Mouse (Mus musculus): ENCODE results near the gene Gm20604. TPM values are rescaled to one million over a fixed set of nuclear protein-coding genes. Genes with fewer than 3 reads are reported as not detected.

Gm20604 gene
- polyA plus RNA-seq, 1 experiment from 2014 or later, result 40.4 TPM

DNA sequence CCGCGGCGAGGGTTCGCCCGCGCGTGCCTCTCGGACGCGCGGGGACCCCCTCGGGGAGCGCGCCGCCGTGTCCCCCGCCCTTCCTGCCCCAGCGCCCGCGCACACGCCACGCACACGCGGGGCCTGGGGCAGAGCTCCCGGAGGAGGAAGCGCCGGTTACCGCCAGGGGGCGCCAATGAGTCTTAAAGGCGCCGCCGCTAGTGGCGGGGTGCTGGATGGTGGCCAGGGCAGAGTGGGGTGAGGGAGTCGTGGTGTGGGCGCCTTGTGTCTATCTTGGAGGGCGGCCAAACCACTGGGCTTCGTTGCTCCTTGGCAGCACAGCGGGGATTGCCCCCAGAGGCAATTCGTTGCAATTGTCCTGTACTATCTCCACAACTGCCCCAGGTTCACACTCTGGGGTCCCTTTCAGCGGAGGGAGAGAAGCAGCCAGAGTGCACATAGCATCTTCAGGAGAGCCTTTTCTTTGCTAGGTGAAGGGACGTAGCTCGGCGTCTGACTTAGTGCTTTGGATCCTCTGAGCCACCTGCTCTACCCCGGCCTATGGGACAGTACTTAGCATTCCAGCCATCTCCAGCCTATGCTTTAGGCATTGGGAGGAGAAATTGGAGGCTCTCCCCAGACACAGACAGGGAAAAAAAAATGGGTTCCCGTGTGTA is 53.1 kb downstream of the Gm20604 start:
- WGBS, result 2% methylated on average over 45 of the region's 45 CpGs
- no peaks in the 10 kb centered on the region for H3K9me3 ChIP-seq (replicated peaks; ENCODE audit: control insufficient read depth, low read length)
- H3K4me3 ChIP-seq (ENCODE audit: low read depth, low read length), result peak overlapping the region; percentile 70

DNA sequence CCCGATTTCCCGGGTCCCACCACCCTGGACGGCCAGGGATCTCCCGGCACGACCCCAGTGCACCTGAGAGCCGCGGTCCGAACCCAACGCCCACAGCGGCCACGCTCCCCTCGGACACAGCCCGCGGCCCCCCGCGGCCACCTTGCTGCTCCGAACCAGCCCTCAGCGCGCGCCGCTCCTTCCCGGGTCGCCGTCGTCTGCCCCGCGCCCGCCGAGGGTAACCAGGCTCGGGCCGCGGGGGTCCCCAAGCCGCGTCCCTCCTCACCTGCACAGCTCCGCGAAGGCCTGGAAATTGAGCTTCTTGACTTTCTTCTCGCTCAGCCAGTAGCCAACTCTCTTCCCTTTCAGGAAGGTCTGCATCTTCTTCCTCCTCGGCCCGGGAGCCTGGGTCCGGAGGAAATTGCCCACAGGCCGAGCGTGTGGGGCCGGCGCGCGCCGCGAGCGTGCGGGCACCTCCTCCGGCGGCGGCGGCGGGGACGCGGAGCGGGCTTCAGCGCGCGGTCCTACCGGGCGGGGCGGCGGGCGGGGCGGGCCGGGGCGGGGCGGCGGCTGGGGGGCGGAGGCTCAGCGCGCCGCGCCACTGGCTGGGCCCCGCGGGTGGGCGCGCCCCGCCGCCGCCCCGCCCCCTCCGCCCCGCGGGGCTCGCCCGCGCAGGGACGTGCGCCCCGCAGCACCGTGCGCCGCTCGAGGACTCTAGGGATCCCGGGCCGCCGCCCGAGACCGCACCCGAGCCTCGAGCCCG is 53.8 kb downstream of the Gm20604 start, which contains the start of gene Itpk1:
Itpk1 (minus strand) TSS at position 474 of the 742 bp plus-strand sequence.
- Histone ChIP-seq H3K4me1 (ENCODE audit: control insufficient read depth, insufficient read depth, low read length) (peaks cover 33% of the 10 kb centered on the region), H3K36me3 (ENCODE audit: control insufficient read depth, insufficient read depth, low read length) (no peaks in the 10 kb centered on the region), H3K27me3 (replicated peaks; ENCODE audit: control insufficient read depth, insufficient read depth, low read length) (no peaks in the 10 kb centered on the region), H3K27ac (ENCODE audit: low read depth, low read length) (peak within 1 kb of the TSS; percentile 80), H3K4me3 (ENCODE audit: low read depth, low read length) (peak within 1 kb of the TSS; percentile 70), H3K4me2 (ENCODE audit: low read length) (peak within 1 kb of the TSS; percentile 79), H3K9ac (ENCODE audit: low read length) (peak within 1 kb of the TSS; percentile 79), H3K9me3 (replicated peaks; ENCODE audit: control insufficient read depth, low read length) (no peaks in the 10 kb centered on the region)
- DNase-seq (ENCODE audit: low spot score) (peak; percentile 77), ATAC-seq (peak; percentile 91)
- under 1% methylated on average over 79 of the region's 105 CpGs for WGBS

More for the DNA sequence above, 53.1 kb downstream of the Gm20604 start:
- DNase-seq (ENCODE audit: low spot score) (peak; percentile 90), ATAC-seq (peak; percentile 72)
- H3K36me3 ChIP-seq (ENCODE audit: control insufficient read depth, insufficient read depth, low read length), result no peaks in the 10 kb centered on the region
- no peaks in the 10 kb centered on the region for H3K27me3 ChIP-seq (replicated peaks; ENCODE audit: control insufficient read depth, insufficient read depth, low read length)
- peak overlapping the region; percentile 79 for H3K9ac ChIP-seq (ENCODE audit: low read length)
- peaks cover 26% of the 10 kb centered on the region for H3K4me1 ChIP-seq (ENCODE audit: control insufficient read depth, insufficient read depth, low read length)
- H3K4me2 ChIP-seq (ENCODE audit: low read length), result peak overlapping the region; percentile 79
- H3K27ac ChIP-seq (ENCODE audit: low read depth, low read length), result peak overlapping the region; percentile 80

DNA sequence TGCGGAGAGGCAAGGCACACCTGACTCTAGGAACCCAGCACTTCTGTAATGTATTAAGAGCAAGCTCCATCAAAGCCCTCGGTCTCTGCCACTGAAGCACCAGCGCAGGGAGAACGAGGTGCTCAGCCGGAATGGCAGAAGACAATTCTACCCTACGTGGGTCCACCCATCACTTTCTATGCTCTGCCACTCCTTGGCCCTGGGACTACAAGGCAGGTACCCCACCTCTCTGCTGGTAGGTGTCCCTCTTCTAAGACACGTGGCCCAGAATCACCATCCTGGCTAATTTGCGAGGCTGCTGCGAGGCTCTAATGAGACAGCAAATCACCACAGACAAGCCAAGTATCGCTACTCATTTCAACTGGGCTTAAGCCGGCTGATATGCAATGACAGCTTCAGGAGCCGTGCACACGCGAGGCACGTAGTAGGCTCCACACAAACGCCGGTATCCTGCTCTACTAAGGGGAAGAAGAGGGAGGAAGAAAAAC is 54.5 kb downstream of the Gm20604 start:
- no peaks in the 10 kb centered on the region for H3K27me3 ChIP-seq (replicated peaks; ENCODE audit: control insufficient read depth, insufficient read depth, low read length)
- peaks cover 39% of the 10 kb centered on the region for H3K4me1 ChIP-seq (ENCODE audit: control insufficient read depth, insufficient read depth, low read length)
- 4% methylated on average over 17 of the region's 17 CpGs for WGBS
- H3K4me3 ChIP-seq (ENCODE audit: low read depth, low read length), result peak overlapping the region; percentile 70
- H3K9me3 ChIP-seq (replicated peaks; ENCODE audit: control insufficient read depth, low read length), result no peaks in the 10 kb centered on the region
- DNase-seq (ENCODE audit: low spot score), result peak; percentile 49
- no peaks in the 10 kb centered on the region for H3K36me3 ChIP-seq (ENCODE audit: control insufficient read depth, insufficient read depth, low read length)
- ATAC-seq, result peak; percentile 13
- peak overlapping the region; percentile 80 for H3K27ac ChIP-seq (ENCODE audit: low read depth, low read length)
- peak overlapping the region; percentile 79 for H3K9ac ChIP-seq (ENCODE audit: low read length)
- peak overlapping the region; percentile 79 for H3K4me2 ChIP-seq (ENCODE audit: low read length)

DNA sequence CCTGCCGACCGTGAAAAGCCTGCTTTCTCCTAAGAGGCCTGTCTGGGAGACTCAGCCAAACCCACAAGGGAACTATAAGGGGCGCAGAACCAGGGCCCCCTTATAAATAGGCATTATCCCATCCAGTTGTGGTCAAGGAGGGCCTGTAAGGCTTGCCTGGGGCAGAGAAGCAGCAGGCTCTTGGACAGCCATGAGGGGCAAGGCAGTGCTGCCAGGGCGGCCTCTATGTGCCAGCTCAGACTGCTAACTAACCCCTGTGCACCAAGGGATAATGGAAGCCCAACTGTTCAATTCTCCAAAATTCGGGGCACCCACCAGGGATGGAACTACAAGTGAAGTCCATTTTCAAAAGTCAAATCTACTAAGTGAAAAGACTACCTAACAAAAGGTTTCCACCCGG is 55.0 kb downstream of the Gm20604 start:
- 21% methylated on average over 6 of the region's 6 CpGs for WGBS
- ATAC-seq (no peak), DNase-seq (ENCODE audit: low spot score) (no peak)
- peaks cover 44% of the 10 kb centered on the region for H3K4me1 ChIP-seq (ENCODE audit: control insufficient read depth, insufficient read depth, low read length)
- H3K27me3 ChIP-seq (replicated peaks; ENCODE audit: control insufficient read depth, insufficient read depth, low read length), result no peaks in the 10 kb centered on the region
- peak overlapping the region; percentile 79 for H3K9ac ChIP-seq (ENCODE audit: low read length)
- no peaks in the 10 kb centered on the region for H3K9me3 ChIP-seq (replicated peaks; ENCODE audit: control insufficient read depth, low read length)
- H3K4me2 ChIP-seq (ENCODE audit: low read length), result peak overlapping the region; percentile 79
- peak overlapping the region; percentile 70 for H3K4me3 ChIP-seq (ENCODE audit: low read depth, low read length)
- H3K36me3 ChIP-seq (ENCODE audit: control insufficient read depth, insufficient read depth, low read length), result no peaks in the 10 kb centered on the region
- H3K27ac ChIP-seq (ENCODE audit: low read depth, low read length), result peak overlapping the region; percentile 56; the same call in 1 of the 2 replicates

DNA sequence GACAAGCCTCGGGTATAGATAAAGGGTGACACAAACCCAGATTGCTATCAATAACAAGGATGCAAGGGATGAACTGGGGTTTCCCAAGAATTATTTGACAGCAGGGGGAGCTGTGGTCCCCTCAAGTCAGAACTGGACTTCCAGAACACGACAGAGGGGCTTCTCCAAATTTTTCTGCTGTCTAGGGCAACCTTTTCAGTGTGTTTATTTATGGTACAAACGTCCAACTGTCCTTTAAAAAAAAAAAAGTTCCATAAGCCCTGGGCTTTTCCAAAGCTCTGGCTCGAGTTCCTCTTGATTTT is 55.4 kb downstream of the Gm20604 start:
- WGBS, result 1% methylated on average over 4 of the region's 4 CpGs
- H3K9me3 ChIP-seq (replicated peaks; ENCODE audit: control insufficient read depth, low read length), result no peaks in the 10 kb centered on the region
- DNase-seq (ENCODE audit: low spot score), result peak; percentile 65
- H3K36me3 ChIP-seq (ENCODE audit: control insufficient read depth, insufficient read depth, low read length), result no peaks in the 10 kb centered on the region
- no peaks in the 10 kb centered on the region for H3K27me3 ChIP-seq (replicated peaks; ENCODE audit: control insufficient read depth, insufficient read depth, low read length)
- H3K4me3 ChIP-seq (ENCODE audit: low read depth, low read length), result peak overlapping the region; percentile 70
- H3K4me1 ChIP-seq (ENCODE audit: control insufficient read depth, insufficient read depth, low read length), result peaks cover 48% of the 10 kb centered on the region
- peak overlapping the region; percentile 9; the same call in 1 of the 2 replicates for H3K9ac ChIP-seq (ENCODE audit: low read length)
- peak overlapping the region; percentile 56; the same call in 1 of the 2 replicates for H3K27ac ChIP-seq (ENCODE audit: low read depth, low read length)
- H3K4me2 ChIP-seq (ENCODE audit: low read length), result peak overlapping the region; percentile 79
- ATAC-seq, result no peak

DNA sequence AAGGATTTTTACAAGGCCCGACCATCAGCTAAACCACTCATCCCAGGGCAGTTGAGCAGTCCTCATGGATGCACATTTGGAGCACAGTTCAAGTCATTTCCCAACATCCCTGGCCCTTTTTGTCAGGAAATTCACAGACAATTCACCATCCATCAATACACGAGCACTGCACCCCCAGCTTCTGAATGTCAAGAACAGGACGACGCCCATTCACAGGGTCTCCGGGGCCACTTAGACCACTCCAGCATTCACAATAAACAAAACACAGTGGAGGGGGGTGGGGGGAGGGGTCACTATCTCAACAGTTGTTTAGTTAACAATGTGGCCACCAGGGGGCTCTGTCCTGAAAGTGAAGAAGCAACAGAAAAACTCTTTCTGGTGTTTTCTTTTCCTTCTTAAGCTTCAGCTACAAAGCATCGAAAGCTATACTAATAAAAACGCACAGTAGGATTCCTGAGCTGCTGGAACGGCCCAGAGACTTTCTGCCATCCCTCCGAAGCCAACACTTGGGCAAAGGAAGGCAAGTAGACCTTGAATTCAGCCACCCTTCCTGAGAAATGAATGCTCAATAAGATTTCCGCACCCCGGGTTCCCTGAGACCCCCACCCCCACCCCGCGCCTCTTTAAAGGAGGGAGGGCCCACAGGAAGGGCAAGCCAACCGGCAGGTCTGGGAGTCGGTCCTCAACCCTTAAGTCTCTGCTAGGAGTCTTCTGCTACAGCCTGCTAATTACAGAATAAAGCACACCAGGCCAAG is 55.9 kb downstream of the Gm20604 start:
- ATAC-seq, result no peak
- peak overlapping the region; percentile 9; the same call in 1 of the 2 replicates for H3K9ac ChIP-seq (ENCODE audit: low read length)
- peak overlapping the region; percentile 70 for H3K4me3 ChIP-seq (ENCODE audit: low read depth, low read length)

DNA sequence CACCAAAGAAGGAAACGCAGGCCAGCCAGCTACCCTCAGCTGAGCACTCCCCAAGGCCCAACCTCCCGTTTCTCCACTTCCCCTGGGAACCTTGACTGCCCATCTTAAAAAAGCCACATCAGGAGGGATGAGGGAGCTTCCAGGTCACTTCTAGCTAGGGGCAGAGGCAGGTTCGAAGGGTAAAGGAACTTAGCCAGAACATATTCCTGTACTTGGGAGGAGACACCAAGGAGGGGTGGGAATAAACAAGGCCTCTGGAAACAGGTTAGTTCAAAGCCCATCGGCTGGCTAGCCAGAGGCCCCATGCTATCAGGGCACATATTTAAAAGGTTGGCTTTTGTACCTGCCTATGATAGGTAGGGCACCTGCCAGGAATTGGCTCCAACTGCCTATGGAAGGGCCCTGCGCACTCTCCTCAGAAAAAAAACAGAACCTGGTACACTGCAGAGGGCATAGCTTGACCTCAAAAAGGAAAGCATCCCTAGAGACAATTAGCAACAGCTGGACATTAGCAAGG is 56.7 kb downstream of the Gm20604 start:
- H3K27ac ChIP-seq (ENCODE audit: low read depth, low read length), result no peak overlapping the region
- 92% methylated on average over 5 of the region's 5 CpGs for WGBS
- H3K9me3 ChIP-seq (replicated peaks; ENCODE audit: control insufficient read depth, low read length), result no peaks in the 10 kb centered on the region
- no peaks in the 10 kb centered on the region for H3K36me3 ChIP-seq (ENCODE audit: control insufficient read depth, insufficient read depth, low read length)
- H3K4me2 ChIP-seq (ENCODE audit: low read length), result peak overlapping the region; percentile 79
- no peak overlapping the region for H3K9ac ChIP-seq (ENCODE audit: low read length)
- no peak for DNase-seq (ENCODE audit: low spot score)
- H3K4me3 ChIP-seq (ENCODE audit: low read depth, low read length), result no peak overlapping the region
- peaks cover 59% of the 10 kb centered on the region for H3K4me1 ChIP-seq (ENCODE audit: control insufficient read depth, insufficient read depth, low read length)
- no peaks in the 10 kb centered on the region for H3K27me3 ChIP-seq (replicated peaks; ENCODE audit: control insufficient read depth, insufficient read depth, low read length)
- ATAC-seq, result no peak

More for the DNA sequence above, 55.9 kb downstream of the Gm20604 start:
- H3K9me3 ChIP-seq (replicated peaks; ENCODE audit: control insufficient read depth, low read length), result no peaks in the 10 kb centered on the region
- no peaks in the 10 kb centered on the region for H3K36me3 ChIP-seq (ENCODE audit: control insufficient read depth, insufficient read depth, low read length)
- H3K4me1 ChIP-seq (ENCODE audit: control insufficient read depth, insufficient read depth, low read length), result peaks cover 53% of the 10 kb centered on the region
- 5% methylated on average over 15 of the region's 15 CpGs for WGBS
- no peaks in the 10 kb centered on the region for H3K27me3 ChIP-seq (replicated peaks; ENCODE audit: control insufficient read depth, insufficient read depth, low read length)
- peak overlapping the region; percentile 79 for H3K4me2 ChIP-seq (ENCODE audit: low read length)
- H3K27ac ChIP-seq (ENCODE audit: low read depth, low read length), result peak overlapping the region; percentile 56
- peak; percentile 94 for DNase-seq (ENCODE audit: low spot score)

DNA sequence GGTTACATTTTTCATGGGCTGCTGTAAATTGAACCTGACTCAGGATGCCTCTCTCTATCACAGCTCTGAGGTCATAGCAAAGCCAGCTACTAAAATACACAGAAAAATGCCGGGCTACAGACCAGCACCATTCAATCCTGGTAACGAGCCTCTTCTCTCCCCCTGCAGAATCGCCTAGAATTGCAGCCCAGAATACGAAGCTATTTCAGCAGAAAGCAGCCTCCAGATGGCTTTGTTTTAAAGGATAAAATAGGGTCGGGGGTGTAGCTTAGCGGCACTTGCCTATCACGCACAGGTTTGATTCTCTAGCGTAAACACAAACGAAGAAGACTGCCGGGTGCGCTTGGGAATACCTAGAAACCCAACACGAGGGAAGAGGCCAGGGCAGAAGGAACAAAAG is 58.0 kb downstream of the Gm20604 start:
- Histone ChIP-seq H3K4me2 (ENCODE audit: low read length) (0 out of 2 replicates have a peak overlapping the region, but pooled peaks have one; percentile 9), H3K9ac (ENCODE audit: low read length) (0 out of 2 replicates have a peak overlapping the region, but pooled peaks have one; percentile 29), H3K4me3 (ENCODE audit: low read depth, low read length) (no peak overlapping the region), H3K4me1 (ENCODE audit: control insufficient read depth, insufficient read depth, low read length) (peaks cover 51% of the 10 kb centered on the region), H3K36me3 (ENCODE audit: control insufficient read depth, insufficient read depth, low read length) (no peaks in the 10 kb centered on the region), H3K27me3 (replicated peaks; ENCODE audit: control insufficient read depth, insufficient read depth, low read length) (no peaks in the 10 kb centered on the region), H3K27ac (ENCODE audit: low read depth, low read length) (peak overlapping the region; percentile 35), H3K9me3 (replicated peaks; ENCODE audit: control insufficient read depth, low read length) (no peaks in the 10 kb centered on the region)
- no peak for DNase-seq (ENCODE audit: low spot score)
- no peak for ATAC-seq
- WGBS, result 46% methylated on average over 12 of the region's 12 CpGs
